Mouse (Mus musculus) kidney, postnatal 4 days (tissue): ENCODE measurements around the gene Fth1.
"Not testable (repeated sequence)": the region's sequence is repeated elsewhere in the genome, so short reads cannot be mapped to it uniquely, and the experiment has no call there.

ENCODE experiments used
- DNase-seq, 2 experiments: peaks; one replicate each; pipeline ENCODE4 v3.0.0; 2021; ENCODE audit warnings: mixed read lengths in 2 of 2

The Fth1 gene

GRCm38 (mm10) chr19:9980258-9980657, at the start of gene Fth1:
Fth1 (plus strand) TSS chr19:9980598.
- DNase-seq = no peak

GRCm38 (mm10) chr19:9931167-9931607, 49.2 kb upstream of the Fth1 start:
- not testable (repeated sequence) for DNase-seq

GRCm38 (mm10) chr19:9933908-9934307, 46.5 kb upstream of the Fth1 start:
- DNase-seq = no peak

- no peak for DNase-seq
These were observed 43.8 kb upstream of the Fth1 start for GRCm38 (mm10) chr19:9936579-9936978.

GRCm38 (mm10) chr19:9937428-9937827, 43.0 kb upstream of the Fth1 start:
- no peak for DNase-seq

- DNase-seq = no peak
These were observed 42.1 kb upstream of the Fth1 start for GRCm38 (mm10) chr19:9938156-9938823.

- DNase-seq = no peak
These were observed 41.5 kb upstream of the Fth1 start for GRCm38 (mm10) chr19:9938824-9939303.

- no peak for DNase-seq
These were observed 40.6 kb upstream of the Fth1 start for GRCm38 (mm10) chr19:9939841-9940240.

GRCm38 (mm10) chr19:9940903-9941302, 39.5 kb upstream of the Fth1 start:
- no peak for DNase-seq

GRCm38 (mm10) chr19:9941809-9942208, 38.6 kb upstream of the Fth1 start:
- peak in 1 of 2 experiments; percentile 37 for DNase-seq

GRCm38 (mm10) chr19:9942539-9943533, 37.6 kb upstream of the Fth1 start:
- peak in 1 of 2 experiments; percentile 33 for DNase-seq

- no peak for DNase-seq
These were observed 34.4 kb upstream of the Fth1 start for GRCm38 (mm10) chr19:9945800-9946564.

GRCm38 (mm10) chr19:9946986-9947385, 33.4 kb upstream of the Fth1 start:
- DNase-seq = no peak

GRCm38 (mm10) chr19:9952390-9952789, 28.0 kb upstream of the Fth1 start:
- no peak for DNase-seq

- no peak for DNase-seq
These were observed 27.5 kb upstream of the Fth1 start for GRCm38 (mm10) chr19:9952912-9953311.

GRCm38 (mm10) chr19:9954055-9954810, 26.2 kb upstream of the Fth1 start:
- DNase-seq = peak; percentile 65 to 78

- DNase-seq = peak; percentile 13 to 32
These were observed 25.6 kb upstream of the Fth1 start for GRCm38 (mm10) chr19:9954811-9955202.

- DNase-seq = no peak
These were observed 25.0 kb upstream of the Fth1 start for GRCm38 (mm10) chr19:9955438-9955837.

GRCm38 (mm10) chr19:9956624-9957388, 23.6 kb upstream of the Fth1 start:
- DNase-seq = no peak

- DNase-seq = no peak
These were observed 22.4 kb upstream of the Fth1 start for GRCm38 (mm10) chr19:9957965-9958364.

- DNase-seq = no peak
These were observed 19.6 kb upstream of the Fth1 start for GRCm38 (mm10) chr19:9960769-9961168.
